Comparison of ENCODE assay signal across 23 mouse cellular contexts in genomic region chr15:4836354-4836753, GRCm38 (mm10).
A peak's percentile ranks its signal among the peaks of the same experiment; 100 is the strongest.
DNase-seq lines count a peak whose midpoint lies in the region; ATAC-seq and TF ChIP-seq lines count a peak whose summit lies in the region.
"Had no signal": no experiment of that assay in that cellular context is flagged by ENCODE, and none has a peak within 500 bp of the region (broad histone marks: within the 10 kb centered on the region; RNA-seq: fewer than 3 reads in every experiment).

No protein-coding gene starts in this region.

- no peak overlapping the region for H3K27ac ChIP-seq in CH12.LX (ENCODE audit: insufficient read depth, low read depth)
- H3K27ac ChIP-seq: embryonic facial prominence, embryonic 13.5 days; embryonic facial prominence, embryonic 15.5 days; forebrain, embryonic 10.5 days; forebrain, embryonic 12.5 days had no signal

- no peaks in the 10 kb centered on the region for H3K36me3 ChIP-seq in CH12.LX (replicated peaks in 1 of 2; ENCODE audit: control insufficient read depth in 1 of 2, insufficient read depth in 1 of 2, low read length in 1 of 2)
- H3K36me3 ChIP-seq: embryonic facial prominence, embryonic 13.5 days; embryonic facial prominence, embryonic 15.5 days; forebrain, embryonic 10.5 days; forebrain, embryonic 12.5 days; G1E had no signal

- dilution Hi-C loops in CH12.LX (cut with MboI; ENCODE audit: extremely low pct_ligation_motif_present, extremely low pct_unique_long_range_greater_than_20kb, low sequenced_read_pairs): no loop called here

- TF ChIP-seq EP300 in CH12.LX (IDR thresholded peaks at IDR 0.05; ENCODE audit: low read length): no peak

- H3K4me1 ChIP-seq in CH12.LX (ENCODE audit: control insufficient read depth in 1 of 2, insufficient read depth in 2 of 2): no peaks in the 10 kb centered on the region
- H3K4me1 ChIP-seq: embryonic facial prominence, embryonic 13.5 days; embryonic facial prominence, embryonic 15.5 days; forebrain, embryonic 10.5 days; forebrain, embryonic 12.5 days had no signal

- H3K79me2 ChIP-seq in CH12.LX (replicated peaks; ENCODE audit: control insufficient read depth, extremely low read depth, insufficient read depth, poor library complexity, severe bottlenecking): no peaks in the 10 kb centered on the region

- H3K4me2 ChIP-seq in CH12.LX (ENCODE audit: insufficient read depth, low read depth, poor library complexity, severe bottlenecking): no peak overlapping the region
- H3K4me2 ChIP-seq: embryonic facial prominence, embryonic 13.5 days; embryonic facial prominence, embryonic 15.5 days; forebrain, embryonic 12.5 days had no signal

- H3K27me3 ChIP-seq in CH12.LX (replicated peaks): no peaks in the 10 kb centered on the region
- peaks cover 6% of the 10 kb centered on the region for H3K27me3 ChIP-seq in Patski
- H3K27me3 ChIP-seq: embryonic facial prominence, embryonic 13.5 days; embryonic facial prominence, embryonic 15.5 days; forebrain, embryonic 12.5 days had no signal

- in situ Hi-C loops in CH12.LX (cut with MboI; ENCODE audit: low pct_ligation_motif_present, low pct_unique_long_range_greater_than_20kb, low sequenced_read_pairs): no loop called here
- in situ Hi-C loops in Patski (cut with MboI; ENCODE audit: low pct_unique_long_range_greater_than_20kb): no loop called here

- TF ChIP-seq POLR2A in CH12.LX (IDR thresholded peaks at IDR 0.05; ENCODE audit: low read depth, low read length): no peak

- POLR2A ChIA-PET in Patski (lab: Charles Lee): no interaction called here

- CTCF ChIA-PET in Patski (lab: Charles Lee): no interaction called here

- peak; percentile 1 for DNase-seq in CH12.LX (ENCODE audit: extremely low read depth)
- peak; percentile 17 for DNase-seq in MN1 (ENCODE audit: low spot score)
- DNase-seq in Patski (ENCODE audit: low read depth, low spot score): peak; percentile 53
- DNase-seq in ovary, postnatal 36 days (ENCODE audit: low spot score): no peak
- no peak for DNase-seq in kidney, postnatal 36 days
- DNase-seq: adrenal gland, adult 2 months; adrenal gland, postnatal 10 days; adrenal gland, postnatal 25 days; cerebellum, adult 11 months; cerebellum, adult 18-20 months; cerebellum, adult 8-10 months; cerebellum, adult 9-11 months; cerebellum, postnatal 14 days; cerebellum, postnatal 36 days; embryo, embryonic 11 days had no signal

- TF ChIP-seq RAD21 in CH12.LX (IDR thresholded peaks at IDR 0.05; ENCODE audit: low read depth, low read length): no peak

- no peak overlapping the region for H3K9ac ChIP-seq in CH12.LX (ENCODE audit: insufficient read depth, low read depth)
- H3K9ac ChIP-seq: embryonic facial prominence, embryonic 13.5 days; embryonic facial prominence, embryonic 15.5 days; forebrain, embryonic 12.5 days had no signal

- no peak overlapping the region for H3K4me3 ChIP-seq in CH12.LX (replicated peaks in 1 of 3; ENCODE audit: low read depth in 2 of 3, low read length in 2 of 3, poor library complexity in 1 of 3)
- H3K4me3 ChIP-seq: embryonic facial prominence, embryonic 13.5 days; embryonic facial prominence, embryonic 15.5 days; erythroblast, embryonic 14.5 days; forebrain, embryonic 10.5 days; forebrain, embryonic 12.5 days had no signal

- H3K9me3 ChIP-seq in CH12.LX (replicated peaks; ENCODE audit: low read length): no peaks in the 10 kb centered on the region
- H3K9me3 ChIP-seq: embryonic facial prominence, embryonic 13.5 days; embryonic facial prominence, embryonic 15.5 days; forebrain, embryonic 10.5 days; forebrain, embryonic 12.5 days; G1E had no signal

- TF ChIP-seq CTCF in CH12.LX (conservative IDR thresholded peaks at IDR 0.05 in 1 of 2, IDR thresholded peaks at IDR 0.05 in 1 of 2; ENCODE audit: low read depth in 2 of 2, low read length in 2 of 2) (no peak), Patski (IDR thresholded peaks at IDR 0.05) (no peak)

- peak; percentile 78 for ATAC-seq in Patski
- ATAC-seq: forebrain, embryonic 14.5 days; forebrain, embryonic 16.5 days had no signal

TF ChIP-seq in CH12.LX, 34 proteins besides CTCF, POLR2A, EP300 and RAD21:
- TF ChIP-seq USF2 (conservative IDR thresholded peaks at IDR 0.05; ENCODE audit: low read depth, low read length) (no peak), GABPA (IDR thresholded peaks at IDR 0.05; ENCODE audit: insufficient replicate concordance, low read depth, low read length) (no peak), ZNF384 (IDR thresholded peaks at IDR 0.05; ENCODE audit: low read depth, low read length) (no peak), E2F4 (IDR thresholded peaks at IDR 0.05; ENCODE audit: insufficient replicate concordance, low read depth, low read length) (no peak)

Comparison
In these comparisons a context has a peak if more than half of its experiments do, and no peak if none do; other contexts are left out.
1. DNase-seq: peak in CH12.LX (single experiment), MN1 (single experiment) and Patski (single experiment); none in ovary, postnatal 36 days (single experiment) and kidney, postnatal 36 days (0 of 2).